Mouse (Mus musculus) naive thymus-derived CD4-positive, alpha-beta T cell, adult 2 months (primary cell): ENCODE data around the gene Lrriq4.
A peak's percentile ranks its signal among the peaks of the same experiment; 100 is the strongest.

Experiments
- DNase-seq: peaks from one replicate; pipeline ENCODE4 v3.0.0-alpha.2; 2011; ENCODE audit warnings: low read depth

Lrriq4 gene

DNA sequence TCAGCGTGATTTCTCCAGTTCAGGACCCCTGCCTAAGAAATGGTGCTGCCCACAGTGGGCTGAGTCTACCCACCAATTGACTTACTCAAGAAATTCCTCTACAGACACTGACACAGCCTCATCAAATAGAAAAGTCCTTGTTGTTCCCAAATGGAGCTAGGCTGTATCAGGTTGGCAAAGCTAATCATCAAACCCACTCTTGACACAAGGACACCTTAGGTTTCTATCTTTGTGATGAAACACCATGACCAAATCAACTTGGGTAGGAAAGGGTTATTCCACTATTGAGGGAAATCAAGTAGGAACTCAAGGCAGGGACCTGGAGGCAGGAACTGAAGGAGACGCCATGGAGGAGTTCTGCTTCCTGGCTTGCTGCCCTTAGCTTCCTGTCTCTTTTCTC lies at the start of gene Lrriq4:
TSS of gene Lrriq4 (plus strand) at position 301 of the 400 bp plus-strand sequence.
- no peak for DNase-seq

DNA sequence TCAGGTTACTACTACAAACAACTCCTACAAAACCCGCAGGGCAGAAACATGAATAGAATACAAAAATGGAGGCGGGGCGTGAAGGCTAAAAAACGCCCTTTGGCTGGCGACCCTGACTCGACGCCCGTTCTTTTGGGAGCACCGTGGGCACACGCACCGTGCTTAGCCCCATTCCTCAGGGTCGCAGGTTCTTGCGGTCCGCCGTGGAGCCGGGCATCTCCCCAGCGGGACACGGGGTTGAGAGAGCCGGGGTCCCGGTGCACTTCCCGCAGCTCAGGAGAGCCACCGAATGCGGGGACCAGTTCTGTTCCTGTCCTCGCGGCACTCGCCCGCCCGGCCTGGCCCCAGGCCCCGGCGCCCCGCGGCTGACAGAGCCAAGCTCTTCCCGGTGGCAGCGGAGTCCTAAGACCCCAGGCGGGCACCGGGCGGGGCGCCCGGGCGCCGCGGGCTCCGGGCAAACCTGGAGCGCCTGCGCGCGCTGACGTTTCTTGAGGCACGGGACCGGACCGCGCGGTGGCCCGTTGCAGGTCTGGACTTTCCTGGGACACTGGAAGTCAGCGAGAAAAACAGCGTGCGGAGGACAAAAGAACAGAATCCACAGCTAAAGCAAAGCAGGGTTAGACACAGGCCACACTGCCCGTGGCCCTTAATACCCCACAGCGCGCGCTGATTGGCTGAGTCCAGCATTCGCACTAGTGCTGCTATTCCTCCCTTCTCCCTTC lies 49.0 kb upstream of the Lrriq4 start:
- DNase-seq: peak; percentile 48

DNA sequence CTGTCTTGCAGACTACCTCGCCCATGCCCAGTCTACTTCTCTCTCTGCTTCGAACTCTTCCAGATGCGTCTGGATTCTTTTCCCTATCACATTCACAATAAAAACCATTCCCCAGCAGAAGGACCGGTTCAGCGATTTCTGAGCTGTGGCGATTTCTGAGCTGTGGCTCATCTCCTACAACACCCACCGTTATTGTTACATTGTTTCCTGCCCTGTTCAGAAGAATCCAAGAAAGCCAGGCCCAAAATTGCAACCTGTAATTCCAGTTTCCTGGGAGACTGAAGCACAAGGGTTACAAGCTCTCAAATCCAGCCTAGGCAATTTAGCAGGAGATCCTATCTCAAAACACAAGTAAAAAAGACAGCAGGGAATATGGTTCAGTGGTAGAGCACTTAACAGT lies 47.0 kb upstream of the Lrriq4 start:
- DNase-seq: no peak

DNA sequence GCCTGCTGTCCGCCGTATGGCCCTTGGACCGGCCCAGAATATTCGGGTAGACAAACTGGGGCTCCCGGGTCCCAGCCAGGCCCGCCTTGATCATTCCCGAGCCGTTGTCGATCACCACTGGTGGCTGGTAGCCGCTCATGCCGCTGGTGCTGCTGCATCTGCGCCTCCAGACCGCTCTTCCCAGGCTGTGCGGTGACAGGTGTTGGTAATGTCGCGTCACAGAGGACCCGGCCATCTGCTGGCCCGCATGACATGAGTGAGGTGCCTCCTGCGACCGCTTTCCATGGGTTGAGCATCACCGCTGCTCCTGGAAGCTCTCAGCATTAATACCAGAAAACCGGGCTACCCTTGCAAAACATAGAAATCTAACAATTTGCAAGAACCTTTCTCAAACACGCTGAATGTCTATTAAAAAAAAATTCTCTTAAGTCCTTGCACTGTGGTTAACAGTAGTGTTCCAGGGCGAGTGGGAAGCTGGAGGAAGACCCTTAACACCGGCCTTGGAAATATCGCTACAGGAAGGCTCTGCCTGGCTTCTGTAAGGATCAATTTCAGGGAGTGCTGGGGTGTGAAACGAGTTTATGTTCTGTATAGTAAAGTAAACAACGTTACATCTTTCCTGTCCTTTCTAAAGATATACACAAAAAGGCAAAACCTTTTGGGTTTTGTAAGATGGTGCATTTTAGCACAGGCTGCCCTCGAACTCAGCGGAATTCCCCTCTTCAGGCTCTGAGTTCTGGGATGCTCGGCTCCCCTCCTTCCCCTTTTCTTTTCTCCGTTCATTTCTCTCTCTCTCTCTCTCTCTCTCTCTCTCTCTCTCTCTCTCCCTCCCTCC lies 44.4 kb upstream of the Lrriq4 start, which contains the start of gene Actrt3:
TSS of gene Actrt3 (minus strand) at position 229 of the 835 bp plus-strand sequence.
- peak; percentile 54 for DNase-seq

DNA sequence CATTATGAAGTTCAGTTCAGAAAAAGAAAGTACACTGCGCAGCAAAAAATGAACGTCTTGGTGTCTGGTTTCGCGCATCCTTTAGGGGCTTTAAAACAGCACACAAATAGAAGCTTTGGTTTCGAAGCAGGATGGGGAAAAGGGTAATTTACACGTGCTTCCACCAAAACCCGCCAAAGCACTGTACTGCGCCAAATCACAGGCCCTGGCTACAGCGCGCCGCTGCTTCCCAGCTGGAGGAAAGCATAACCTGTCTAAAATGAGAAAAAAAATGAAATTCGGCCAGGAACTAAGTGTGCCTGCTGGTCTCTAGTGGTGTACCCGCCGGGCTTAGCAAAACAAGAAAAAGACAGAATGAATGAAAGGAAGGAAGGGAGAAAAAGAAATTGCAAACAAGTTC lies 43.6 kb upstream of the Lrriq4 start:
- no peak for DNase-seq

DNA sequence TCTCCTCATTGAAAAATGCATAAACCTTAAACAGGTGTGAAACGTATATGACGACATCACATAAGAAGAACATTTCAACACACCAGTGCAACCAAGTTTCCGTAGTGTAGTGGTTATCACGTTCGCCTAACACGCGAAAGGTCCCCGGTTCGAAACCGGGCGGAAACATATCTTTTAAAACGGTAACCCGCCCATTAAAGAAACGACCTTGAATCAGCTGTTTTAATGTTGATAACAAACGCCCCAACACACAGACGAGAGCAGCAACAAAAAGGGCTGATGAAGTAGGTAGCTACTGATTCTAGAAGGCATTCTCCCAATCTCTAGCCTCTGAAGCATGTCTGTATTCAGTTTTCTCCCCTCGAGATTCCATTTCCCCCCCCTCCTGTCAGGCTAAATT lies 43.1 kb upstream of the Lrriq4 start:
- DNase-seq: peak; percentile 97

DNA sequence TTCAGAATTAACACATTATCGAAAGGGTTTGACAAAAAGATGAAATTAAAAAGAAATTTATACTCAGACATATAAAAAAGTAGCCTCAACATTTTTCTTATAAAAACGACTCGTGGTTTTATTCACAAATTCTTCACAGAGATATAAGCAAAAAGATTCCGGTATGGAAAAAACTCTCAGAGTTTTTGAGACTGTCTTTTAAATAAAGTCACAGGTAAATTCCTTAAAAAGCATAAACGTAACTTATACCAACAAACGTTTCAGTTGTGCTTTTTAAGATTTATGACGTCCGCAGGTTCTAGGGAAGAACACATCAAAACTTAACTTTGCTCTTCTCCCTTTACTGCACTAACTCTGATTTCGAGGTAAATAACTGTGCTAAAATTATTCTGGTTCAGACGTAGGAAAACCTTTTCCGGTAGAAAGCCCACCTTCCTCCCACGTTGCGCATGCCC lies 42.7 kb upstream of the Lrriq4 start:
- no peak for DNase-seq

DNA sequence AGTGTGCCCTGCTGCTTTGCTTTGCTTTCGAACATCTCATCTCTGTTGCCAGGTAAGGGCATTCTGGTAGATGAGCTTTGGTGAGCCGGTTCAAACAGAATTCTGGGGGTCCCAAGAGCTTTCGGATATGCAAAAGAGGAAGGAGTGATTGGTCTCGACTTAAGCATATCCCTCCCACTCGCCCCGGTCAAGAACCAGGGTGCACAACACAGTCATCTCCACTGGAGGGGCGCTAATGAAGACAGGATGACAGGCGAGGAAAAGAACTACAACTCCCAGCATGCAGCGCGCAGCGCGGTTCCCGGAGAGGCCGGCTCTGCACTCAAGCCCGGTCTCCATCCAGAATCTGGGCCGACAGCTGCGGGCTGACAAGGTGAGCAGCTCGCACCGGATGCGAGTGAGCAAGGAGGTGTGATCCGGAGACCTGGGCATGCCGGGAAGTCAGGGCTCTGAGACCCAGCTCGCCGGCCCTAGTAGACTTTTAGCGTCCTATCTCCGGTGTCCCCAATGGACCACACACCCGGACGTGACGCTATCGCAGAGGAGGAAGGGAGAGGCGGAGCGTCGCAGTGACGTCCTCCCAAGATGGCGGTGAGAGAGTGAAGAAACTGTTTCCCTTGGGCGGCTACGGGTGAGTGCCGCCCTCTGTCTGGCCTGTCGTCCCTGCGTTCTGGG lies 42.1 kb upstream of the Lrriq4 start, which contains the start of gene Mynn:
TSS of gene Mynn (plus strand) at position 1 of the 675 bp plus-strand sequence.
- peak; percentile 98 for DNase-seq

DNA sequence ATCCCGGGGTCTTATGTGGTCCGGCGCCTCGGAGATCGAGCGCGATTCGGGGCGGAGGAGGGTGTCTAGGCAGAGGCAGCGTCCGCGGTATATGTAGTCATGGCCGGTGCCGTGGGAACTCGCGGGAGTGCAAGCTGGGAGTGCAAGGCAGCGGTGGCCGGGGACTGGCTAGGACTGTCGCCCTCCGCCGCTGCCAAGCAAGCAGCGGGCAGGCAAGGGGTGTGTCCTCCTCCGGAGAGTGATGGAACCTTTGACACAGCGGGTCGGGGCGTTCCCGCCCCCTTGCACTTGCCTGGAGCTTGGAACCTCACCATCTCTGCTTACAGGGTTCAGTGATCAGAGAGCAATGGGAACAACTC lies 41.6 kb upstream of the Lrriq4 start:
- DNase-seq: no peak

DNA sequence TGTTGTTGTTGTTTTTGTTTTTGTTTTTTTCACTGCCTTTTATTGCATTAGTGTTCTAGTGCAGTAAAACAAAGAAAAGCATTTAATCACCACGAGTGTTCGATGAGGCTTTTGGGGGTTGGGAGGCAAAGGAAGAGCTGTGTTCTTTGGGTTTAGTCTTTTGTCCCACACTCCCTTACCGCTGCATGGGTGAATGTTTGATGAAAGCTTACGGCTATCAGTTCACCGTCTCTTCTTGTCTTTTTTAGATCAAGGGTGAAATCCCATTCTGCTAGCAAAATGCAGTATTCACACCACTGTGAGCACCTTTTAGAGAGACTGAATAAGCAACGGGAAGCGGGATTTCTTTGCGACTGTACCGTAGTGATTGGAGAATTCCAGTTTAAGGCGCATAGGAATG lies 41.1 kb upstream of the Lrriq4 start:
- no peak for DNase-seq

DNA sequence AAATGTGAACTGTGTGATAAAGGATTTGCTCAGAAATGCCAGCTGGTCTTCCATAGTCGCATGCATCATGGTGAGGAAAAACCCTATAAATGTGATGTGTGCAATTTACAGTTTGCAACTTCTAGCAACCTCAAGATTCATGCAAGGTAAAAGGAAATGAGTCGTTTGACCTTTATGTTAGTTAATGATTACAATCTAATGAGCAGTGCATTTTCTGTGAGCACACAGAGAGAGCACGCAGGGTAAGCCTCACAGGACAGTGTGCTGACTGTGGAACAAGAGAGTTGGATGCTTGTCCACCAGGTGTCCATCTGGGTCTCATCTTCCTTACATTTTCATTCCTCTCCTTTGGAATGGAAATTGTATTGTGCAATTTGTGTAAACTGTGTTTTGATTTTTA lies 35.3 kb upstream of the Lrriq4 start:
- no peak for DNase-seq

DNA sequence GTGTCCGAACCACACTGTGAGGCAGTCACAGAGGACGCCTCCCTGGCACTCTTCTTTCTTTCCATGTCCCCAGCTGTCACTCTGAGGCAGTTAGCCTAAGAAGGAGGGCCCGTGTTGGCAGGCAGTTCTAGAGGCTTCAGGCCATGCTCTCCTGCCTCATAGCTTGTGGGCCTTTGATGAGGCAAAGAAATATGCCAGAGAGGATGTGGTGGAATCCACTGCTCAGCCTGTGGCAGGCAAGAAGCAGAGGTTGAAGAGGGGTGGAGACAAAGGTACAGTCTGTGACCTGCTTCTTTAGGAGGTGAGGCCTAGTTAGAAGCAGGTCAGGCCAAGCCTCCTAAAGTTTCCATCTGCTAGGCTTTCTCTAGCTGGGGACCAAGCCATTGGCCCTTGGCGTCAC lies 33.4 kb upstream of the Lrriq4 start:
- peak; percentile 78 for DNase-seq

DNA sequence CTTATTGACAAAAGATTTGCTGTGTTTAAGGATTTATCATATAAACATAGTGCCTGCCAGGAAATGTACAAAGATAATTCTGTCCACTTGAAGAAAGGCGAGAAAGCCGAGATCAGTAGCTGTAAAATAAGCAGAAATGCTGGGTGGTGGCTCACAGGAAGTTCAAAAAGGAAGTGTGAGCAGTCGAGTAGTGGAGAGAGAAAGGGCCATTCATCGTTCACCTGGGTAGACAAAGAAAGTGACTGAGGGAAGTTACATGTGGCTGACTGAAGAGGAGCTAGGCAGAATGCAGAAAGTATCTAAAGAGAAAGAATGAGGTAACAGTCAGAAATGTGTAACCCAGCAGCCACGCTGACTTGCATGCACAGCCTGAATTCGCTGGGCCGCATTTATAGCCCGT lies 24.2 kb upstream of the Lrriq4 start:
- no peak for DNase-seq

DNA sequence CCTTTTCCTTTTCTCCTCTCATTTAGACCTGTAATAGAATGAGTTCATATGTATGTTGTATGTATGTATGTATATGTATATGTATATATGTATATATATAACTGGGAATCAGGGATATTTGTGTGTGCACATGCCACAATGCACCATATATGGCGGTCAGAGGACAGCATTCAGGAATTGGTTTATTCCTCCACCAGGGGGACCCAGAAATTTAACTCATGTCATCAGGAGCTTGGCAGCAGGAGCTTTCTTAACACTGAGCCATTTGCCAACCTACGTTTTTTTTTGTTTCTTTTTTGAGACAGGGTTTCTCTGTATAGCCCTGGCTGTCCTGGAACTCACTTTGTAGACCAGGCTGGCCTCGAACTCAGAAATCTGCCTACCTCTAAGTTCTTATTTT lies 10.6 kb upstream of the Lrriq4 start:
- DNase-seq: no peak

DNA sequence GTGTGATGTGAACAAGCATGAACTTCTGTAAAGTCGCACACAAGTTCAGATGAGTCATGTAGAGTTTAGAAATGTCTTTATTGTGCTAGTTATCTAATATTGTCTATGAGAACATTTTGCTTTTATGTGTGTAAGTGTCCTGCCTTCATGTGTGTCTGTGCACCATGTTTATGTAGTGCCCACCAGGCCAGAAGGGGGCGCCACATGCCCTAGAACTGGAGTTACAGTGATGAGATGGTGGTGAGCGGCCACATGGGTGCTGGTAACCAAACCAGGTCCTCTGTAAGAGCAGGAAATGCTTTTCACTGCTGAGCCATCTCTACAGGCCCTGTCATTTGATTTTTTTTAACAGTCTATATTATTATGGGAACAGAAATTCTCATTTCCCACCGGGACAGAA lies 8.7 kb upstream of the Lrriq4 start:
- DNase-seq: no peak

DNA sequence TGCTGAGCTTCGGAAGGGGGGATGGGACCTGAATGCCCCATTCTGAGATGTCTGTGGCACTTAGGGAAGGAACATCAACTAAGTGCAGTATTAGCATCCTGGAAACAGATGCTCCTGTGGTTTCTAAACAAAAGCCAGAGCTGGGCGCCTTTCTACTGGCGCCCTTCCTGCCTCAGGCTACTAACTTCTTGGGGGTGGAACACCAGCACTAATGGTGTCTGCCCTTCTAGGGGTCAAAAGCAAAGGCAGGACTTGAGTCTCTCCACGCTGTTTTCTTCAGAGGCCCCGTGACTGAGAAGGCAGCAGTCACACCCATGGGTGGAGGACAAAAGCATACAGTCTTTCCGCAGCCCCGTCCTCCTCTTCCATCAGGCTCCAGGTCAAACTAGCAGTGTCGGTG lies 2.5 kb downstream of the Lrriq4 start:
- no peak for DNase-seq

DNA sequence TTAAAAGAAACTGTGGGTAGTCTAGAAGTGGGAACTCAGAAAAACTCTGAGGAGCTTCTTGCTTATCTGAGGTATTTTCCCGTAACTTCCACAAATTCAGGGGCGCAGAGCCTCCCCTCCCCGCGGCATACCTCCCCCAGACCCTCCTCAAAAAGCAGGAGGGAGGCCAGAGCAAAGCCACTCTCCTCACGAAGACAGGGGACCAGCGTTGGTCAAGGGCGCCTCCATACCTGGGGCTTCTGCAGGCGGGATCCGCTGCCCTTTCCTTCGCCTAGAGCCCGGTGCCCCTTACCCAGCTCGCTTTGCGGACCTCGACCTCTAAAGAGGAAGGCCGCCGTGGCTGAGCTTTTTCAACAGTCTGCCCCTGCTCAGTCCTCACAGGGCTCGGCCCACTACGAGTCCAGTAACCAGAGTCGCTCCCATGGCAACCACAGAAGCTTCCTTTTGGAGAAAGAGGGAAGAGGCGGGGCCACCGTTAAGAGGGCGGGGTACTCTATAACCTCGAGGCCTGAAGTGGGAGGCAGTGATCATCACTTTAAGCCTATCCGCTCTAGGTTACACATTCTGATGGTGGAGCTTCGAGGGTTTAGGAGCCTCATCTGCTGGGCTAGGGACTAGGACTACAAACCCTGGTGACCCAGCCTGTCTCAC lies 3.3 kb downstream of the Lrriq4 start, which contains the start of gene Lrrc34:
TSS of gene Lrrc34 (minus strand) at position 430 of the 651 bp plus-strand sequence.
- DNase-seq: no peak

DNA sequence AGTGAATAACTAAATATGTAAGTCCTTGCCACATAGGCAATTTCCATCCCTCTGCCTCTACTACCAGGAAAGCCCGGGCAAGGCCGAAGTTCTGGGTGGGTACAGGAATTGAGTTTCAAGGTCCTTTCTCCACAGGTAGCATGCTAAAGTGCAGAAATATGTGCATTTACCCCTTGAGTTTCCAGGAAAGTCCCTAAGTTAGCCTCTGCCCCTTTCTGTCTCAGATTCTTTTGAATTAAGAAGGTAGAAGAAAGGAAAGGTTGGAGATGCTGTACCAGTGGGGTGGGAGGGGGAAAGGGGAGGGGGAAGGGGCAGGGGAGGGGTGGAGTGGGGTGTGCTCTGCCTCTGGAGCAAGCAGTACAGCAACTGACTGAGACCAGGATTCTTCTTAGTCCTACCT lies 4.2 kb downstream of the Lrriq4 start:
- no peak for DNase-seq

DNA sequence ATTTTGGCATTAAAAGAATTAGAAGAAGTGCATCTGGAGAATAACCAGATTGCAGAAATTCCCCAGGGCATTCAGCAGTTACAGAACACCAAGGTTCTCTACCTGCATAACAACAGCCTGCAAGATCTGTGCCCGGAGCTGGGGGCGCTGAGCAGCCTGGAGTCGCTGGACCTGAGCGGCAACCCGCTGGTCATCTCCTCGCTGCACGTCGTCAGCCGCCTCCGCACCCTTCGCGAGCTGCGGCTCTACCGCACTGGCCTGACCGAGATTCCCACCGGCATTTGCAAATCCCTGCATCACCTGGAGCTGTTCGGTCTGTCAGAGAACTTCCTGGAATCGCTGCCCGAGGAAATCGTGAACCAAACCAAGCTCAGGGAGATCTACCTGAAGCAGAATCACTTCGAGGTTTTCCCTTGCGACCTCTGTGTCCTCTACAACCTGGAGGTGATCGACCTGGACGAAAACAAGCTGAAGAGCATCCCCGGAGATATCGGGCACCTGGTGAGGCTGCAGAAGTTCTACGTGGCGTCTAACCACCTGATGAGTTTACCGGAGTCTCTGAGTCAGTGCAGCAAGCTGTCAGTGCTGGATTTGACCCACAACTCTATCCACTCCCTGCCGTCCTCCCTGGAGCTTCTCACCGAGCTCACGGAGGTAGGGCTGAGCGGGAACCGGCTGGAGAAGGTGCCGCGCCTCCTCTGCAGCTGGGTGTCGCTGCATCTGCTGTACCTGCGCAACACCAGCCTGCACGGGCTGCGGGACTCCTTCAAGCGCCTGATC lies 5.9 kb downstream of the Lrriq4 start:
- peak; percentile 21 for DNase-seq

DNA sequence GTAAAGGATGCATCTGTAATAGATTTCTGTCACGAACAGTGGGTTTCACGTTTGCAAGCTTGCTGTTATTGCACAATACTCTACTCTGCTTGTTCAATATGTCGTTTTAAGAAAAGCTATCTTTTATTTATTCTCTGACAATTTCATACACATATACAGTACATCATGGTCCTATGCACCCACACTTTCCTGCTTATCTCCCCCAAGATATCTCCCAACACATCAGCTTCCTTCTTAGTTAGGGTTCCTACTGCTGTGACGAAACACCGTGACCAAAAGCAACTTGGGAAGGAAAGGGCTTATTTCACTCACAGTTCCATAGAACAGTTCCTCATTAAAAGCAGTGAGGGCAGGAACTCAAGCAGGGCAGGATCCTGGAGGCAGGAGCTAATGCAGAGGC lies 11.6 kb downstream of the Lrriq4 start:
- no peak for DNase-seq

DNA sequence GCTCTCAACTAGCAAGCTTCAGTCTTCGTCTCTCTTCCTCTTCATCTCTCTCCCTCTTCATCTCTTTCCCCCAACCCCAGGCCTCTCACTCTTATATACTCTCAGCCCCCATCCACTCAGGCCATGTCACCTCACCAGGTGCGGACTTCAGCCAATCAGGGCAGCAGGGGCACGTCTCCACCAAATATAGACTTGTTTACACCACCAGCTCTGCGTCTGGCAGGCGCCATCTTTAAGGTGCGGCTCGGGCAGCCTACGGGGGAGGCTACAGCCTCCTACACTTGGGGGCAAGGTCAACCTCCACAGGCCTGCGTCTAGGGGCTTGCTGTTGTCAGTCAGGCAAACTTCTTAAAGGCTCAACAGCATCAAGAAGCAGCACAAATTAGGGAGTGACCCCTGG lies 14.2 kb downstream of the Lrriq4 start:
- no peak for DNase-seq
